10 mouse cellular contexts compared by ENCODE assay signal in genomic region chr7:74060306-74060946, GRCm38 (mm10). TPM values are rescaled to one million over a fixed set of nuclear protein-coding genes. Genes with fewer than 3 reads are reported as not detected.
DNase-seq lines count a peak whose midpoint lies in the region; ATAC-seq lines count a peak whose summit lies in the region.
"Had no signal": no experiment of that assay in that cellular context is flagged by ENCODE, and none has a peak within 500 bp of the region (broad histone marks: within the 10 kb centered on the region; RNA-seq: fewer than 3 reads in every experiment).

No protein-coding gene starts in this region.

- ATAC-seq in kidney, embryonic 16.5 days (ENCODE audit: low FRiP score, low TSS enrichment): peak; percentile 63
- ATAC-seq: forebrain, embryonic 15.5 days; liver, embryonic 12.5 days had no signal

- no peak overlapping the region for H3K9ac ChIP-seq in kidney, embryonic 16.5 days (replicated peaks; ENCODE audit: low read length)
- H3K9ac ChIP-seq: forebrain, embryonic 15.5 days; liver, embryonic 12.5 days had no signal

- H3K9me3 ChIP-seq in kidney, embryonic 16.5 days (ENCODE audit: low read length): no peaks in the 10 kb centered on the region
- H3K9me3 ChIP-seq: forebrain, embryonic 15.5 days; liver, embryonic 12.5 days had no signal

- H3K4me2 ChIP-seq in kidney, embryonic 16.5 days (replicated peaks; ENCODE audit: low read depth, low read length): no peak overlapping the region
- H3K4me2 ChIP-seq: forebrain, embryonic 15.5 days; liver, embryonic 12.5 days had no signal

- no peak overlapping the region for H3K4me3 ChIP-seq in kidney, embryonic 16.5 days (ENCODE audit: low read length)
- H3K4me3 ChIP-seq: forebrain, embryonic 15.5 days; liver, embryonic 12.5 days had no signal

- H3K36me3 ChIP-seq in kidney, embryonic 16.5 days (ENCODE audit: insufficient read depth, low read length): no peaks in the 10 kb centered on the region
- H3K36me3 ChIP-seq: forebrain, embryonic 15.5 days; liver, embryonic 12.5 days had no signal

- H3K4me1 ChIP-seq in kidney, embryonic 16.5 days (ENCODE audit: insufficient read depth, low read length): peaks cover 26% of the 10 kb centered on the region
- H3K4me1 ChIP-seq: forebrain, embryonic 15.5 days; liver, embryonic 12.5 days had no signal

- peak; percentile 10 for DNase-seq in adrenal gland, postnatal 10 days
- DNase-seq in adrenal gland, postnatal 4 days (ENCODE audit: low spot score in 2 of 2): no peak
- DNase-seq in layer of hippocampus, postnatal 10 days (ENCODE audit: low spot score in 2 of 2): peak; percentile 13 to 24
- DNase-seq in layer of hippocampus, postnatal 36 days: no peak
- peak; percentile 57 to 85 for DNase-seq in lung, postnatal 4 days
- DNase-seq in neural tube, embryonic 10.5 days (ENCODE audit: extremely low spot score, low spot score): no peak
- no peak for DNase-seq in MN1 (ENCODE audit: low spot score)

- H3K27ac ChIP-seq in kidney, embryonic 16.5 days (ENCODE audit: low read length): peak overlapping the region; percentile 48; the same call in 1 of the 2 replicates
- H3K27ac ChIP-seq: forebrain, embryonic 15.5 days; liver, embryonic 12.5 days had no signal

- no peaks in the 10 kb centered on the region for H3K27me3 ChIP-seq in kidney, embryonic 16.5 days (ENCODE audit: insufficient read depth, low read length)
- H3K27me3 ChIP-seq: forebrain, embryonic 15.5 days; liver, embryonic 12.5 days had no signal

- WGBS in kidney, embryonic 16.5 days: 61% methylated on average over 3 of the region's 3 CpGs

RNA-seq across cellular contexts. Expression of gene St8sia2, which starts 46.9 kb away (rescaled TPM):
- total RNA-seq in adrenal gland, postnatal 10 days (2021): 1 to 10 TPM; 1.4 to 2.4 TPM
- 1 to 10 TPM; 5.9 to 7.1 TPM for total RNA-seq in adrenal gland, postnatal 4 days (2021)
- total RNA-seq in layer of hippocampus, postnatal 10 days (2021): 10 to 100 TPM; 20.6 to 27.4 TPM
- 1 to 10 TPM; 2.2 to 3.1 TPM for total RNA-seq in layer of hippocampus, postnatal 36 days (2021)
- 9.2 and 13.7 TPM in 2 replicates for polyA plus RNA-seq in kidney, embryonic 16.5 days (2015; fragmentation: Nextera tagmentation; extraction: Ambion mirVana)

Comparison
In these comparisons a context has a peak if more than half of its experiments do, and no peak if none do; other contexts are left out.
1. DNase-seq: peak in adrenal gland, postnatal 10 days (single experiment), layer of hippocampus, postnatal 10 days (2 of 2) and lung, postnatal 4 days (2 of 2); none in adrenal gland, postnatal 4 days (0 of 2), layer of hippocampus, postnatal 36 days (0 of 2), neural tube, embryonic 10.5 days (single experiment) and MN1 (single experiment).